Mouse (Mus musculus): ENCODE results near the gene Mansc1.
A peak's percentile ranks its signal among the peaks of the same experiment; 100 is the strongest.

Mansc1 gene

DNA sequence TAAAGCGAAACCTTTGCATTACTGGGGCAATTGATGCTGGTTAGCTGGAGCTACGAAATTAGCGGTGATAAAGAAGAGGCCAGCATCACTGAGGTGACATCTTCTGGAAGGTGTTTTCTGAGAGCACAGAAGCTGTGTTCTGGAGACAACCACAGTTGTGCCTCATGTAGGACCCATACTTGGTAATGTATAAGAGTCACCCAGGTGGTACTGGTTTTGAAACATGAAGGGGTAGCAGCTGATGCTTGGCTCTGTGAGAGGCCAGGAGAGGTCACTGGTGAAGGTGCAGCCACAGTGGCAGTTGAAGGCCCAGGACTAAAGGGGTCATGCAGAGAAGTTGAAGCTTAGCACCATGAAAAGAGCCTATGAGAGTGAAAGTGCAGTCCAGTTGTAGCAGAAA is 6.9 kb upstream of the Mansc1 start, which contains the start of gene Borcs5:
Gene Borcs5, plus strand, starts transcription at position 301 of the 400 bp plus-strand sequence.
- no peak for DNase-seq (ENCODE audit: low read depth)

DNA sequence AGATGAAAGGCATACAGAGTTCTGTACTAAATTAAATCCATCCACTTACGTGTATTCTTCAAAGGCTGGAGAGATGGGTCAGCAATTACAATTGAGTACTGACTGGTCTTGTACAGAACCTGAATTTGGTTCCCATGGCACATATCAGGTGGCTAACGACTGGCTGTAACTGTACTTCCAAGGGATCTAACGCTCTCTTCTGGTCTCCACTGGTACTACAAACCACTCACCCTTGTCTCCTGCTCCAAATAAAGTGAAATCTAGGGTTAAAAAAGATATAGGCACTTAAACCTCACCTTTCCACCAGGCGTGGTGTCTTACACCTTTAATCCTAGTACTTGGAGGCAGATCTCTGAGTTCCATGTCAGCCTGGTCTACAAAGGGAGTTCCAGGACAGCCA is 4.2 kb upstream of the Mansc1 start:
- DNase-seq (ENCODE audit: low read depth), result no peak

DNA sequence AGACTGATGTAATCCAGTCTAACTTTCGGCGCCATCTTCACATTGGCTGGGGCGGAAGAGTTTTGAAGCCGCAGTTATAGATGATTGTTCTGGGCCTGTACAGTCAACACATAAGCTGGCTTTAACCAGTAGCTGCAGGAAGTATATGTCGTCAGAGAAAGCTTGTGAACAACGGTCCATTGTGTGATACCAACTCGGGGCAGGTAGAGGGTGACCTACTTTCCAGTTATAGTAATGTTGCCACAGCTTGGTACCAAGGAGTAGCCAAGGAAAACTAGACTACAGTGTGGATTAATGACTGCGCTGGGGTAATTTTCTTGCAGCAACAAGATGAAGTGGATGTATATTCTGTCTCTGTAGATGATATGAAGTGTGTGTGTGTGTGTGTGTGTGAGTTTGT is 1.3 kb upstream of the Mansc1 start:
- DNase-seq (ENCODE audit: low read depth), result no peak

DNA sequence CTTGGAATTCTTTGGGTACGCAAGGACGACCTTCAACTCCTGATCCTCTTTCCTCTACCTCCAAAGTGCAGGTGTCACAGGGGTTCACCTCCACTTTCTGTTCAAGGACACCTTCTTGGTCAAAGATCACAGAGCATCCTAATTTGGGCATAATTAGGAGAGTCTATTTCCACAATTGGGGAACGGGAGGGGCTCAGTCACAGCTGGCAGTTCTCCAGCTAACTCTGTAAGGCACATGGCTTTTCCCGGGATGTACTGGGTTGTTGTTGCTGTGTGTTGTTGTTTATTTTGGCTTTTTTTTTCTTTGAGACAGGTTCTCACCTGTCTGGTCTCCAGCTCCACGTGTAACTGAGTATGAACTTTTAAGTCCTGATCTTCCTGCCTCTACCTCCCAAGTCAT is 468 bp upstream of the Mansc1 start:
- DNase-seq (ENCODE audit: low read depth), result no peak

DNA sequence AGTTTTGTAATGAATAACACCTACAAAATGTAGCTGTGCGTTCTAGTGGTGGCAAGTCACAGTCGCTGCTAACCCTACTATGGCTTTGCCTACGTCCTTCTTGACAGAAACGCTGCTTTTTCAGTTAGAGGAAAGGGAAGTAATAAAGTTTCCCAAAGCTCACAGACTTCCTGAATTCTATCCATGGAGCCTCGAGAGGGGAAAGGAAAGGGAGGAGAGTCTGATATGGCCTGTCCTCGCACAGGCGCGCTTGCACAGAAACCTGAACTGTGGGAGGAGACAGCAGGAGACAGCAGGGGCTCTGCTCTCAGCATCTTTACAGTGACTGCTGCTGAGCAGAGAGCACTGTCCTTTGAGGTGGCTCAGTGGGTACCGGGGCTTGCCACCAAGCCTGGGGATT is 1.8 kb downstream of the Mansc1 start:
- no peak for DNase-seq (ENCODE audit: low read depth)

DNA sequence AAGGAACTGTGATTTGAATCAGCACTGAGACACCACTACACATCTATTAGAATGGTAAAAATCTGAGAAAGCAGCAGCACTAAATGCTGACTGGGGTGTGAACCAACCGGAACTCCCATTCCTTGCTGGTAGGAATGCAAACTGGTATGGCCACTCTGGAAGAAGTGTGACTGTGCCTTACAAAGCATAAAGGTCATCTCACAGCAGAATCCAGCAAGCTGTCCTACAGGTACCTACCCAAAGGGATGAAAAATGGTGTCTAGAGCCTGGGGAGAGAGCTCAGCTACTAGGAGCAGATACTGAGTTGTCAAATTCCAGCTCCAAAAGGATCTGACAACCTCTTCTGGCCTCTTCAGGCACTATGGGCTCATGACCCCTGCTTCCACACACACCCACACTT is 5.7 kb downstream of the Mansc1 start:
- DNase-seq (ENCODE audit: low read depth), result no peak

DNA sequence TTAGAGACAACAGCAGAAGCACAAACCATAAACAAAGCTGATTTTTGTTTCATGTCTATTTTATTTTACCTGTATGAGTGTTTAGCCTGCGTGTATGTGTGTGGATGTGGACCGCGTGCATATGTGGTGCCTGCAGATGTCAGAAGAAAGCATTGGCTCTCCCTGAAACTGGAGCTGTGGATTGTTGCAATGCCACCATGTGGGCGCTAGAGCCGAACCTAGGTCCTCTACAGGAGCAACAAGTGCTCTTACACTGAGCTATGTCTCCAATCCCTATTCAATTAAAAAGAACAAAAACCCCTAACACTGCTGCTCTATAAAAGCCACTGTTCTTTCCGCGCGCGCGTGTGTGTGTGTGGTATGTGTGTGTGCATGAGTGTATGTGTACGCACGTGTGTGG is 6.9 kb downstream of the Mansc1 start:
- DNase-seq (ENCODE audit: low read depth), result no peak

DNA sequence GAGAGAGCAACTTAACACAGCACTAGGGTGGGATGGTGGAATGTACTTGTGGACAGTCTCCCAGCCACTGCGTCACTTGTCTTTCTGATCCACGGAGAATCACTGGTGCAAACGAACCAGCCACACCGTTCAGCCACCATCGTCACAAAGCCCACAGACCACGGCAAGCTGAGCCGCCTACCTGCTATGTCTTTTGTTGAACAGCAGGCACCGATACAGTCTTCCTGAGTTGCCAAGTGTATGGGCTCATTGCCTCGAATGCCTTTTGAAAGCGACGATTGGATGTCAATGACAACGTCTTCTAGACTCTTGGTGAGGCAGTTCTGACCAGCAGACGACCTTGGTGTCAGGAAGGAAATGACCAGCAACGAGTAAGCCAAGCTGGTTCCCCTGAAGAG is 10.7 kb downstream of the Mansc1 start:
- no peak for DNase-seq (ENCODE audit: low read depth)

DNA sequence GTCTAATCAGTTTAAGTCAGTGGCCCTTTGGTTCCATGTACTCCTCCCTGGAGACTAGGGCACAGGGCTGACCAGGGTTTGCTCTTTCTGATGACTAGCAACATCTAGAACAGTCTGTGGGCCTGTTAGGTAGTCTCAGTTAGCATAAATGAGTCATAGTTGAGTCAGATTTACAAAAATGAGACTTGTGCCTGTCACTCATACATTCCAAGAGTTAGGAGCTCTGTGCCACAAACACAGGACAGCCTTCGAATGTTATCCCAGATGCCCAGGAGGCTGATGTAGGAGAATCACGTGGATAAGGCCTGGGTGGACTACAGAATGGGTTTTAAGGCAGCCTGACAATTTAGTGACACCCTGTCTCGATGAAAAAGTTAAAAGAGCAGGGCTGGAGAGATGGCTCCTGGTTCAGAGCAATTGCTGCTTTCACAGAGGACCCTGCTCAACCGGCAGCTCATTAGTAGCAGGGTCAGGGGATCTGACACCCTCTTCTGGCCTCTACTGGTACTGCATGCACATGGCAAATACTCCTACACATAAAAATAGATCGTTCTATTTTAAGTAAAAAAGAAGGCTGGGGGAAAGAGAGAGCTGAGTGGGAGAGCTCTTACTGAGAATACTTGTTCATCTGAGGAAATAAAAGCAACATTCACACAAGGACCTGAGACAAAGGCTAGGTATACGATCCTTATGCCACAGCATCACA is 11.3 kb downstream of the Mansc1 start:
- peak; percentile 36 for DNase-seq (ENCODE audit: low read depth)

DNA sequence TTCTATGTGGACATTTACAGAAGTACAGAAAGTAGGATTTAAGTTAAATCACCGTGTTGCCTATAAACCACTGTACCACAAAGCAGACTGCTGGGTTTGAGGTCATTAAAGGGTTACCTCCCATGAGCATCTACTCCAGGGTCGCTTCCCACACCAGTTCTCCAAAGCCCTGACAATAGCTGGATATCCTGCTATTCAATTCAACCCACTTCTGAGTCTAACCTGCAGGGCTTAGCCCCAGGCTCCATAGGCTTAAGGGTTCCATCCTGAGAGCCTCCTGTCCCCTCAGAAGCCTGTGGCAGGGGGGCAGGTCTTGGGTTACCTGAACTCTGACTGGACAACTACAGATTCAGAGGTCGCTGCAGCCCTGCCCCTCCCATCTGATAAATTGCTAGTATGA is 12.2 kb downstream of the Mansc1 start:
- DNase-seq (ENCODE audit: low read depth), result no peak

DNA sequence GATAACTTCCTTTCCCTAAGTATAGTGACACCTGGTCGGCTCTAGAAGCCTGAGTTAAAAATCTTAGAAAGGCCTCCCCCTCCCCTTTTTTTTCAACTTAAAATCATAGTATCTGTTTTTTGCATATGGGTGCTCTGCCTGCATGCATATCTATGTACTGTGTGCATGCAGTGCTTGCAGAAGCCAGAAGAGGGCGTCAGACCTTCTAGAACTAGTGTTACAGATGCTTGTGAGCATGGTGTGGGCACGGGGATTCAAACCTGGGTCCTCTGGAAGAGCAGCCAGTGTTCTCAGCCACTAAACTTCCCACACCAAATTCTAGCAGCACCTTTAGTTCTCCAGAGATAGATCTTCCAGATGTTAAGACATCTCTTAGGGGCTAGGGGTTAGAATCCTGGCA is 14.7 kb downstream of the Mansc1 start:
- DNase-seq (ENCODE audit: low read depth), result no peak

DNA sequence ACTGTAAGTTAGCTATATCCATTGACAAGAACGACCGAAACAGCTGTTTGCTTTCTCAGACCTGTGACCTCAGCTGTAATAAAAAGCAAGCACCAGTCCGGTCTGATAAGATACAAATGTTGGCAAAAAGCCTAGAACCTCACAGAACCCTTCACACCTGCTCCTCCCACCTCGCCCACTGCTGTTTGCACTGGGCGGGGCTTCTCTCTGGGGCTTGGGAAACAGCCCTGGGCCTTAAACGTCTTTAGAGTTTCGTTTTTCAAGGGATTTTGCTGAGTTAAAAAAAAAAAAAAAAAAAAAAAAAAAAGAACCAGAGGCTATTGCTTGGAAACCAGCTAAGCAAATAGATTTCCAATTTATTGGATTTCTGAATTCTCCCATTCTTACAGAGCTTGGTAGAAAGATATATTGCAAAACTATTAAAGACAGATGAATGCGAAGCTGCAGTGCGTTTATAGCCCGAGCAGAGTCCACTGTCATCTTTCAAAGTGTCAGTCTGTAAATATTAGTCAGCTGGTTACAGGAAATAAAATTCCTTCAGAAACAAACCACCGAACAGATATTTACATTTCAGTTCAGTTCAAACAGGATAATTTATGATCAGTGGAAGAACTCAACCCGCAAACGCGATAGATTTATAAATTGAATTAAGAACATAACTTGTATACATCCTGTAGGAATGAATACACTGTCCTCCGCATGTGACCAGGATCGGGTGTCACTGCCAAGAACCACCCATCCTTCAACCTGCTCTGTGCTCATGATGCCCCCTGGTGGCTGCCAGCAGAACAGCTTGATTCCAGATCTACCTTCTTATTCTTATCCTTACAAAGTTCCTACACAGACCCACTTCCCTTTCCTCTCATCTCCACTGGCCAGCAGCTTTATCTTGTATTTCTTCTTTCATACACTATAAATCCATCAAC is 17.3 kb downstream of the Mansc1 start:
- peak; percentile 77 for DNase-seq (ENCODE audit: low read depth)

DNA sequence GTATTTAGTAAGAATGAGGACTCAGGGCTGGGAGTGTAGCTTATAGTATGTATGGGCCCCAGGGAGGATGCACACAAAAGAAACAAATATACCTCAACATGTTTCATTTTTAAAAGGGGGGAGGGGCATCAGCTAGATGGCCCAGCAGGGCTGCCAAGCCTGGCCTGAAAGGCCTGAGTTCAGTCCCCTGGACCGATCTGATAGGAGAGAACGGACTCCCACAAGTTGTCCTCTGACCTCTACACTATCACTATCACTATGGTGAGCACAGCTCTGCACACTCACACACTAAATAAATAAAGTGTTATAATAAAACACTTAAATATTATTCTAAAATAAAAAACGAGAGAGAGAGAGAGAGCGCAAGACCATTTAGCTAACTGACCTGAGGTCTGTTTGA is 18.0 kb downstream of the Mansc1 start:
- DNase-seq (ENCODE audit: low read depth), result no peak

DNA sequence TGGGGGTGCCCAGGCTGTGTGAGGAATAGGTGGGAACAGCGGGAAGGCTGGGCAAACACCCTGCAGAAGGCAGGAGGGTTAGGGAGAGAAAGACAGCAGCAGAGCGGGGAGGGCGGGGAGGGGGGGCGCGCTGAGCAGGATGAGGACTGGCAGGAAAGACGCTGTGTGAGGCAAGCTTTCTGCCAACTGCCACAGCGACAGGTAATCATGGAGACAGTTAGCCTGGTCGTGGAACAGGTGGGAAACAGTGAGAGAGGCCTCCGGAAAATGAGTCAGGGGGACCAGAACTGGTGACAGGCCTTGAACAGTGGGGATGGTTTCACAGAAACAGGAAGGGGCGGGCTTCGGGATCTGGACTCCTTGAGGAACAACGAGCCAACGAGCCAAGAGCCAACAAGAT is 20.4 kb downstream of the Mansc1 start:
- DNase-seq (ENCODE audit: low read depth), result no peak

DNA sequence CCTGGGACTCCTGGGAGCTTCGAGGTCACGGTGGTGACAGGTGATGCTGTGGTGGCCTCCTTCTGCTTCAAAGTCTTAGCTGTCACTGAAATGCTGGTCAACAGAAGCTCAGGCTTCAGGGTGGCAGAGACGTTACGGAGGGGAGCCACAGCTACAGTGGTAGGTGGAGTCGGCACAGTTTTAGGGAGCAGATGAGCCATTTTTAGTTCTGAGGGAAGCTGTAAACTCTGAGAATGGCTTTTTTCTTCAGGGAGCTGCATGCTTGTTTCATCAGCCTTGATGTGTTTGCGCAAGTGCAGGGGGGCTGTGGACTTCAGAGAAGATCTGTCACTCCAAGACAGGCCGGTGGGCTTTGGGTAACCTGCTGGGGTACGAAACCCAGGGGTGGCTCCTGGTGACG is 21.9 kb downstream of the Mansc1 start:
- DNase-seq (ENCODE audit: low read depth), result no peak

DNA sequence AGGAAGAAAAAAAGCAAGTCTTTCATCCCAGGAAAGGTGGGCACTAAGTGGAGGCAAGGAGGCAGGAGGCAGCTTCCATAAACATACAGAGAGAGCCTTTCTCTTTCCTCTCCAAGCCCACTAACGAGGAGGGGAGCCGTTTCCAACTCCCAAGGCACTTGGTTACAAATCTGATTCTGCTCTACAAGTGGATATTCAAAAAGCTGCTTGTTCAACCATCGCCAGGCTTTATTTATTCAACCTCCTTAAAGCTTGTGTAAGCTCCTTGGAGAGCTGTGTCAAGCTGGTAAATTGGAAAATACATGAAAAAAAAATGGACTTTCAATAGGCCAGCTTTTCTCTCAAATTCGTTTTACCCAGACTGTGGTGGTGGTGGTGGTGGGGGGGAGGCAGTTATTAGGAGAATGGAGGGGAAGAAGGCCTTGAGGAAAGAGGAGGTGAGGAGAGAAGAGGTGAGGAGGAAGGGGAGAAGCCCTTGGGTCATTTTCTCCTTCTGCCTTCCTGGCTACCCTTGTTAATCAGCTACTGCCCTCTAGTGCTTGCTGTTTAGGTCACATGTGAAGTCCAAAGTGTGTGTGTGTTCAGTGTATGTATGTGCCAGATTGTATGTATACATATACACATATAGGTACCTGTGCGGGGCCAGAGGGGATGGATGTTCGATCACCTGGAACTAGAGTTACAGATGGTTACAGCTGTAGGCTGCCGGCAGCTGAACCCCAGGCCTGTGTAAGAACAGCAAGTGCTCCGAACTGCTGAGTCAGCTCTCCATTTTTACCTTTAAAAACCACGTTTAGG is 25.1 kb downstream of the Mansc1 start:
- DNase-seq (ENCODE audit: low read depth), result peak; percentile 21

DNA sequence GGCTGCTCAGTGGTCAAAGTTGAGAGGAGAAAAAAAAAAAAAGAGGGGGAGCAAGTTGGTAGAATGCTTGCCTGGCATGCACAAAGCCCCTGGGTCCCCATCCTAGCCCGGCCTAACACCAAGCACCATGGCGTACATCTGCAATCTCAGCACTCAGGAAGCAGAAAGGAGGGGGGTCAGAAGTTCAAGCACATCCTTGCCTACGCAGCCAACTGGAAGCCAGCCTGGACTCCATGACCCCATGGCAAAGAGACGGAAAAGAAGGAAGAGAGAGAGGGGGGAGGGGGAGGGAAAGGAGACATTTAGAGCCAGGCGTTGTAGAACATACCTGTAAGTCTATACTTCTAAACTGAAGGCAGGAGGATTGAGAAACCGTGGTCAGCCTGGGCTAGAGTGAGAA is 25.7 kb downstream of the Mansc1 start:
- DNase-seq (ENCODE audit: low read depth), result no peak

DNA sequence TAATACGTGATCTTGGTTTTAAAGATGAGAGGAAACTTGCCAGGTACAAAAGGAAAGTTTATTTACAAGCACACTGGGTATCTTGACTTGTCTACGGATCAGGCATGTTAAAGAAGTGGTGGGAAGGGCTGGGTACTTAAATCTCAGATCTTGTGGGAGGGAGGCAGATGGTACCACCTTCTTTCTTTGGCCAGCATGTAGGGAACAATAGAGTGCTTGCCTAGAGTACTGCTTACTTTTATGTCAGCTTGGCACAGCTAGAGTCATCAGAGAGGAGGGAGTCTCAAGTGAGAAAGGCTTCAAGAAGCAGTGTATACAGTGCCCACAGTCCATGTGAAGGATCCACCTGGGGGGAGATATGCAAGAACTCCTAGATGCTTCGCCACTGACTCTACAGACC is 27.1 kb downstream of the Mansc1 start:
- DNase-seq (ENCODE audit: low read depth), result no peak

DNA sequence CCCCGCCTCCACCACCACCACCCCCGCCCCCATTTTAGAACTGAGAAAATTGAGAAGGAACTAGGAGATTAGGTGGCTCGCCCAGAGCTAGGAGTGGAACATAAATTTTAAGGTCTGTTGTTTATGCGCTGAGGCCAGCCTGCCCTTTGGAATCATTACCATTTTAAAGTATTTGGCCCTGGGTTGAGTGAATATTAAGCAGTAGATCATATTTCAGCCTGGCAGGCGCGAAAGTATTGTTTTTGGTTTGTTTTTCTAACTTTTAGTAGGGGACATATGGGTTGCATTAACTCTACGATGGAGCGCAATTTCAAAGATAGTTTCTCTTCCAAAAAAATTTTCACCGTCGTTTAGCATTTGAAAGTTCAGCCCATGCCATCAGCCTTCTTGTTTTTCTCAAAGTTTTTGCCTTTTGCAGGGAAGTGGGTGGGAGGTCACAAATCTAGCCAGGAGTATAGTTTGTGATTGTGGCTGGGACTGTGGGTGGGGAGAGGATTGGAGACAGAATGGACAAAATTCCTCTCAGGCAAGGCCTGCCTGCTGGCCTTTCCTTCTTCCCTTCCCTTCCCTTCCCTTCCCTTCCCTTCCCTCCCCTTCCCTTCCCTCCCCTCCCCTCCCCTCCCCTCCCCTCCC is 29.8 kb downstream of the Mansc1 start:
- DNase-seq (ENCODE audit: low read depth), result no peak

DNA sequence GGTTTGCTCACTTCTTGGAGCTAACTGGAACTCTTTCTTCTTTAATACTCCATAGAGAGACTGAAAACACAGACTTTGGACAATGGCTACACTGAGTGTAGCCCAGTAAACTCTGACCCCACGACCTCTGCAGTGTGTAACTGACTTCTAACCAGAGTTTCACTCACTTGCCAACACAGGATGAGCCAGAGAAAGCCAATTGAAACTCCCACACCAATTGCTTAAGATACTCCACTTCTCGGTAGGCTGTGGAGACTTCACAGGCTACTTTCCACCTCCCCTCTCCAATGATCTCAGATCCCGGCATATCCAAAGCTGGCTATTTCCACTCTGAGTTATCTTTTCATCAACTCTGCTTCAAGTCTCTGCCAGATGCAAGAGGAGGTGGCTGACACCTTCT is 30.5 kb downstream of the Mansc1 start:
- DNase-seq (ENCODE audit: low read depth), result no peak

DNA sequence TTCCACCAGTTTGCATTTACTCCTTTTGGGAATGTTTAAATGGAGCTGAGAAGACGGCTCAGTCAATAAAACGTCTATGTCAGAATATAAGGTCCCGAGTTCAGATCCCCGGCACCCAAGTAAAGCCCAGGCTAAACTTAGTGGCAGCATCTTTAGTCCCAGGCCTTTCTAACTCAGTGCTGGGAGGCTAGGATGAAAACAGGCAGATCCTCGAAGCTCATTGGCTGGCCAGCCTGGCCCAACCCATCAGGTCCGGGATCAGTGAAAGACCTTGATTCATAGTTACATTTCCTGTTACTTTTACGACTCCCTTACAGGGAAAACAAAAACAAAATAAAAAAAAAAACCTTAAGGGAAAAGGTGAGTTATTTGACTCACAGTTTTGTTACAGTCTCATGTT is 31.2 kb downstream of the Mansc1 start:
- peak; percentile 31 for DNase-seq (ENCODE audit: low read depth)

DNA sequence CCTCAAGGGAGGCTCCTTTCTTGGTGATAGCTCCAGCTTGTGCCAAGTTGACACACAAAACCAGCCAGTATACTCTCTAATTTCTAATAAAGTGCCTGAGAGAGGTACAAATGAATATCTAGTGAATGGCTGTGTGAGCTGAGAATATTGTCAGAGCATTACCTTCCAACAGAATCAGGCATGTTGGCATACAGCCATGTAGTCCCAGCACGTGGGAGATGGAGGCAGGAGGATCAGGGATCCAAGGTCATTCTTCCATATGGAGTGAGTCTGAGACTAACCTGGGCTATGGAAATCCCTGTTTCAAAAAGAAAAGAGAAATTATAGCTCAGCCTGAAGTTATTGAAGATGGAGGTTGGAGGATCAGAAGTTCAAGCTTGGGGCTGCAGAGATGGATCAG is 33.0 kb downstream of the Mansc1 start:
- DNase-seq (ENCODE audit: low read depth), result no peak
